Mouse (Mus musculus): ENCODE data around the gene Usp7. TPM values are rescaled to one million over a fixed set of nuclear protein-coding genes. Genes with fewer than 3 reads are reported as not detected.

The Usp7 gene
- polyA plus RNA-seq, 1 experiment from 2014 or later: 23.9 TPM

DNA sequence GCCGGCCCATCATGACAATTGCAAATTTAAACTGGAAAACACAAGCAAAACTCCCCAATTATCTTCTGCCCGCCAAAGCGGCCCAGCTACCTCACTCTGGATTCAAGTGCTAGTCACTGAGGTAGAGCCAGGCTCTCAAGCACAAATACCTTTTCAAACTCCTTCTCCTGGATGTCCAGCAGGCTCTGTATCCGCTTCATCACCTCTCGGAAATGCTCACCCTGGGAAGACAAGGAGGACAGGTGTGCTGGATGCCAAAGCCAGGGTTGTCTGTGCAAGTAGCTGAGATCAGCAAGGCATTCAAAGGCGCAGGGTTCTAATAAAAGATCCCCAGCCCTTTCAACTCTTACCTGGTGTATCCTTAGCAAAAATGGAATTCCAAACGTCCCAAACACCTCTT lies 100.9 kb downstream of the Usp7 start:
- Histone ChIP-seq H3K4me1 (ENCODE audit: control insufficient read depth, insufficient read depth, low read depth, low read length) (peaks cover 6% of the 10 kb centered on the region; the same call in 1 of the 2 replicates), H3K9ac (ENCODE audit: low read depth, low read length) (no peak overlapping the region), H3K9me3 (ENCODE audit: control insufficient read depth, low read length) (no peaks in the 10 kb centered on the region), H3K4me2 (ENCODE audit: low read length) (no peak overlapping the region), H3K36me3 (ENCODE audit: control insufficient read depth, insufficient read depth, low read length) (peaks cover 45% of the 10 kb centered on the region), H3K27me3 (replicated peaks; ENCODE audit: control insufficient read depth, insufficient read depth, low read length) (no peaks in the 10 kb centered on the region), H3K4me3 (ENCODE audit: low read length) (no peak overlapping the region), H3K27ac (ENCODE audit: low read depth, low read length) (no peak overlapping the region)
- no peak for ATAC-seq
- WGBS: 95% methylated on average over 7 of the region's 7 CpGs

GRCm38 (mm10) chr16:8689979-8690656 lies 102.0 kb downstream of the Usp7 start:
- ATAC-seq: peak; percentile 84
- 63% methylated on average over 11 of the region's 11 CpGs for WGBS
- H3K4me1 ChIP-seq (ENCODE audit: control insufficient read depth, insufficient read depth, low read depth, low read length): peaks cover 6% of the 10 kb centered on the region; the same call in 1 of the 2 replicates
- no peak overlapping the region for H3K4me2 ChIP-seq (ENCODE audit: low read length)
- H3K9ac ChIP-seq (ENCODE audit: low read depth, low read length): no peak overlapping the region
- H3K9me3 ChIP-seq (ENCODE audit: control insufficient read depth, low read length): no peaks in the 10 kb centered on the region
- peak overlapping the region; percentile 63; the same call in 1 of the 2 replicates for H3K27ac ChIP-seq (ENCODE audit: low read depth, low read length)
- H3K27me3 ChIP-seq (replicated peaks; ENCODE audit: control insufficient read depth, insufficient read depth, low read length): no peaks in the 10 kb centered on the region
- no peak overlapping the region for H3K4me3 ChIP-seq (ENCODE audit: low read length)
- H3K36me3 ChIP-seq (ENCODE audit: control insufficient read depth, insufficient read depth, low read length): peaks cover 42% of the 10 kb centered on the region

GRCm38 (mm10) chr16:8687559-8688112 lies 104.5 kb downstream of the Usp7 start:
- H3K36me3 ChIP-seq (ENCODE audit: control insufficient read depth, insufficient read depth, low read length): peaks cover 28% of the 10 kb centered on the region
- H3K4me2 ChIP-seq (ENCODE audit: low read length): no peak overlapping the region
- ATAC-seq: no peak
- H3K9ac ChIP-seq (ENCODE audit: low read depth, low read length): no peak overlapping the region
- peaks cover 6% of the 10 kb centered on the region; the same call in 1 of the 2 replicates for H3K4me1 ChIP-seq (ENCODE audit: control insufficient read depth, insufficient read depth, low read depth, low read length)
- no peak overlapping the region for H3K27ac ChIP-seq (ENCODE audit: low read depth, low read length)
- no peak overlapping the region for H3K4me3 ChIP-seq (ENCODE audit: low read length)
- H3K9me3 ChIP-seq (ENCODE audit: control insufficient read depth, low read length): no peaks in the 10 kb centered on the region
- H3K27me3 ChIP-seq (replicated peaks; ENCODE audit: control insufficient read depth, insufficient read depth, low read length): no peaks in the 10 kb centered on the region

GRCm38 (mm10) chr16:8686871-8687535 lies 105.1 kb downstream of the Usp7 start:
- no peak overlapping the region for H3K9ac ChIP-seq (ENCODE audit: low read depth, low read length)
- H3K4me3 ChIP-seq (ENCODE audit: low read length): no peak overlapping the region
- peaks cover 24% of the 10 kb centered on the region for H3K36me3 ChIP-seq (ENCODE audit: control insufficient read depth, insufficient read depth, low read length)
- peak; percentile 24; the same call in 1 of the 2 replicates for ATAC-seq
- H3K9me3 ChIP-seq (ENCODE audit: control insufficient read depth, low read length): no peaks in the 10 kb centered on the region
- H3K4me2 ChIP-seq (ENCODE audit: low read length): no peak overlapping the region
- H3K27ac ChIP-seq (ENCODE audit: low read depth, low read length): no peak overlapping the region
- peaks cover 6% of the 10 kb centered on the region; the same call in 1 of the 2 replicates for H3K4me1 ChIP-seq (ENCODE audit: control insufficient read depth, insufficient read depth, low read depth, low read length)
- no peaks in the 10 kb centered on the region for H3K27me3 ChIP-seq (replicated peaks; ENCODE audit: control insufficient read depth, insufficient read depth, low read length)
- WGBS: 88% methylated on average over 11 of the region's 11 CpGs

DNA sequence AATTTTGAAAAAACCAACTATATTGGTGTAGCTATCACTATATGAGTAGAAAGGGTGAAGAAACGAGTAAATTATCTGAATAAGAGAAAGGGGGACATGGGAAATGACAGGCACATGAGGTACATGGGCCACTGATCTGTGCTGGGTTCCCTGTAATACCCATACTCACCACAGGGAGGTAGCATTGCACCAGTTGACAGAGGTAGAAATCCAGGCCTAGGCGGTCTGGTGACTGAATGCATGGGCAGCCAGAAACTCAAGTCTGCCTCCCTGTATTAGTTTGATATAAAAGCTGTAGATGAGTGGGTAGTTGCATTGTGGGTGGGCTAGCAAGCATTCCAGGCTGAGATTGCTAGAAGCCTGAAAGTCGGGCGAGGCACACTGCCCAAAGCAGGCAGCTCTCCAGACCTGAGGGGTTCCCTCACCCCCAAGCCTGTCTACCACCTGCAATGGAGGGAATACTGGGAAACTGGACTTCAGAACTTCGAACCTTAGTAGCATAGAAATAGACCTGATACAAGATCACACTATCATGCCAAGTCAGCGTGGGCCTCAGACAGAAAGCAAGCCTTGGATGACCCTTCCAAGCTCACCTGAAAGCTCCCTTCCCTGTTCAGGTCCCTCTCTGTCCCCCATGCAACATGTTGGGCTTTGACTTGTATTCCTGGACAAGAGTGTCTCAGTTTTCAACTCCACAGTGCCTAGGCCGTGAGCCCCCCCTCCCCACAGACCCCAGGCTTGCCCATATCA lies 105.8 kb downstream of the Usp7 start:
- peaks cover 18% of the 10 kb centered on the region for H3K36me3 ChIP-seq (ENCODE audit: control insufficient read depth, insufficient read depth, low read length)
- 61% methylated on average over 7 of the region's 7 CpGs for WGBS
- 0 out of 2 replicates have a peak, but pooled peaks have one; percentile 9 for ATAC-seq

DNA sequence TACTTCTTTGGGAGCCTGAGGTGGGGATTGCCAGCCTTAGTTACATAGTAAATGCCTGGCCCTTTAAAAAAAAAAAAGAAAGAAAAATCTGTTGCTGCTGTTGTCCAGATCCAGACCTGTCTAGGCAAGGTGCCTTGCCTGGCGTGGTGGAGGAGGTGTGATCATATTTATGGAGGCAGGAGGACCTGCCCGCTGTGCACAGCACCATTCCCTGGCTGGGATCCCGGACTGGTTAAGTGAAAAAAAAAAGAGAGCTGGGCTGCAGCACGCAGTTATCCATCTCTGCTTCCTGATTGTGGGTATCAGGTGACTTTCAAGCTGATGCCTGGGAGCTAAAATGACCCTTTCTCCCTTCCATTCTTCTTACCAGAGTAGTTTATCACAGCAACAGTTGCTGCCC lies 107.0 kb downstream of the Usp7 start:
- Histone ChIP-seq H3K36me3 (ENCODE audit: control insufficient read depth, insufficient read depth, low read length) (peaks cover 13% of the 10 kb centered on the region; the same call in 1 of the 2 replicates), H3K9ac (ENCODE audit: low read depth, low read length) (no peak overlapping the region), H3K4me1 (ENCODE audit: control insufficient read depth, insufficient read depth, low read depth, low read length) (peaks cover 6% of the 10 kb centered on the region; the same call in 1 of the 2 replicates), H3K27me3 (replicated peaks; ENCODE audit: control insufficient read depth, insufficient read depth, low read length) (no peaks in the 10 kb centered on the region), H3K27ac (ENCODE audit: low read depth, low read length) (no peak overlapping the region), H3K4me3 (ENCODE audit: low read length) (no peak overlapping the region), H3K4me2 (ENCODE audit: low read length) (no peak overlapping the region), H3K9me3 (ENCODE audit: control insufficient read depth, low read length) (no peaks in the 10 kb centered on the region)
- WGBS: 68% methylated on average over 4 of the region's 4 CpGs
- no peak for ATAC-seq

More for the DNA sequence above, 105.8 kb downstream of the Usp7 start:
- H3K4me2 ChIP-seq (ENCODE audit: low read length): no peak overlapping the region
- H3K27ac ChIP-seq (ENCODE audit: low read depth, low read length): no peak overlapping the region
- no peak overlapping the region for H3K4me3 ChIP-seq (ENCODE audit: low read length)
- H3K9me3 ChIP-seq (ENCODE audit: control insufficient read depth, low read length): no peaks in the 10 kb centered on the region
- H3K27me3 ChIP-seq (replicated peaks; ENCODE audit: control insufficient read depth, insufficient read depth, low read length): no peaks in the 10 kb centered on the region
- peaks cover 6% of the 10 kb centered on the region; the same call in 1 of the 2 replicates for H3K4me1 ChIP-seq (ENCODE audit: control insufficient read depth, insufficient read depth, low read depth, low read length)
- H3K9ac ChIP-seq (ENCODE audit: low read depth, low read length): no peak overlapping the region

DNA sequence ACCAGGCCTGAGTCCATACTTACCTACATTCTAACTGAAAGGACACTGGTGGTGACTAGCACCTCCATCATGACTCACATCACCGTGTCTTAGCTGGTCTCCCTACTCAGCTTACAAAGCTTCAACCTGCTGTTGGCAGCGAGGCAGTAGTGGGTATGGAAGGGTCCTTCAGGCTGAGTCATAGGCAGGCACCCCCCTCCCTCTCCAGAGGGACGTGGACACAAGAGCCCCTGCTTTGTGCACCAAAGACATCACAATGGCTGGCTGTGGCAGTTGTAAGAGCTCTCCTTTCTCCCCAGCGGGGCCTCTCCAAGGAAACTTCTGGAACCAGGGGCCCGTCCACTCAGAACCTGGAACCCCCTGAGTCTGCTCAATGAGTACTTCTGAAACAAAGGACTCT lies 111.6 kb downstream of the Usp7 start, which contains the start of gene Gm5767:
Gene Gm5767, plus strand, starts transcription at position 301 of the 400 bp plus-strand sequence.
- H3K36me3 ChIP-seq (ENCODE audit: control insufficient read depth, insufficient read depth, low read length): no peaks in the 10 kb centered on the region; the same call in 1 of the 2 replicates
- H3K4me2 ChIP-seq (ENCODE audit: low read length): no peak within 1 kb of the TSS
- no peak for ATAC-seq
- no peaks in the 10 kb centered on the region for H3K9me3 ChIP-seq (ENCODE audit: control insufficient read depth, low read length)
- 80% methylated on average over 5 of the region's 5 CpGs for WGBS
- no peak within 1 kb of the TSS for H3K4me3 ChIP-seq (ENCODE audit: low read length)
- H3K4me1 ChIP-seq (ENCODE audit: control insufficient read depth, insufficient read depth, low read depth, low read length): no peaks in the 10 kb centered on the region
- no peaks in the 10 kb centered on the region for H3K27me3 ChIP-seq (replicated peaks; ENCODE audit: control insufficient read depth, insufficient read depth, low read length)
- H3K27ac ChIP-seq (ENCODE audit: low read depth, low read length): no peak within 1 kb of the TSS
- no peak within 1 kb of the TSS for H3K9ac ChIP-seq (ENCODE audit: low read depth, low read length)

GRCm38 (mm10) chr16:8679780-8680179 lies 112.3 kb downstream of the Usp7 start:
- no peak for ATAC-seq
- Histone ChIP-seq H3K9ac (ENCODE audit: low read depth, low read length) (no peak overlapping the region), H3K4me3 (ENCODE audit: low read length) (no peak overlapping the region), H3K27ac (ENCODE audit: low read depth, low read length) (no peak overlapping the region), H3K4me2 (ENCODE audit: low read length) (no peak overlapping the region), H3K9me3 (ENCODE audit: control insufficient read depth, low read length) (no peaks in the 10 kb centered on the region), H3K27me3 (replicated peaks; ENCODE audit: control insufficient read depth, insufficient read depth, low read length) (no peaks in the 10 kb centered on the region), H3K36me3 (ENCODE audit: control insufficient read depth, insufficient read depth, low read length) (no peaks in the 10 kb centered on the region), H3K4me1 (ENCODE audit: control insufficient read depth, insufficient read depth, low read depth, low read length) (no peaks in the 10 kb centered on the region)
- WGBS: 98% methylated on average over 3 of the region's 3 CpGs
